Mouse (Mus musculus) lung, adult 10 weeks (tissue): Measurements from ENCODE around the gene Arfip2. TPM values are rescaled to one million over a fixed set of nuclear protein-coding genes. Genes with fewer than 3 reads are reported as not detected.

Source experiments
- polyA plus RNA-seq: library from polyadenylated mRNA; stranded (reverse); fragments of 350-450 nt; fragmentation: Illumina TruSeq; extraction: RNeasy Lipid Tissue Mini Kit (QIAGEN cat#74804); gene quantifications from one replicate; pipeline ENCODE4 v1.2.3, GENCODE M21; 2014; ENCODE audit warnings: low read depth, low replicate concordance; ENCODE audit not compliant: insufficient read depth

Gene Arfip2
- 29.0 TPM for polyA plus RNA-seq

DNA sequence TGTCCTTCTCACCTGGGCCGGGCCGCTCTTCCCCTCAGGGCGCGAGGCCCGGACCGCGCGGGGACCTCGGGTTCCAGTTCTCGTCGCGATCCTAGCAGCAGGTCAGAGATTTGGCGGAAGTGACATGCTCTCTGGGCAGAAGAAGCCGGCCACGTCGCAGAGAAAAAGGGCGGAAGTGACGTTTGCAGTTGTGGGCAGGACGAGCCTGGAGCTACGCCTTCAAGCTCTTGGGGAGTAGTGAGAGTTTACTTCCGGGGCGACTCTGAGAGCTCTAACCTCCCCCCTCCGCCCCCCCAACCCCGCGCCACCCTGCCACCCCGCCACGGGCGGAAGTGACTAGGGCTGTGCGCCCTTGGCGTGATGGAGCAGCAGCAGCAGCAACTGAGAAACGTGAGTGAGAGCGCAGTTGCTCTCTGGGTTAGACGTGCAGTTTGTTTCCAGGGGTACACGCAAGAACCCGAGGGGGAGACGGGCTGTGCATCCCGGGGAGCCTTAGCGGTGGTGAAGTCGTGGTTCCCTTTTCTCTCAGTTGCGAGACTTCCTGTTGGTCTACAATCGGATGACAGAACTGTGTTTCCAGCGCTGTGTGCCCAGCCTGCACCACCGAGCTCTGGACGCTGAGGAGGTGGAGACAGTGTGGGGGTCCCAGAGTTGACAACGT is at the start of gene Arfip2, which contains the start of gene Gm45799:
Gene Arfip2 (minus strand): TSS at position 184 of the 661 bp plus-strand sequence.
Gene Gm45799 (plus strand): TSS at position 320 of the 661 bp plus-strand sequence.

DNA sequence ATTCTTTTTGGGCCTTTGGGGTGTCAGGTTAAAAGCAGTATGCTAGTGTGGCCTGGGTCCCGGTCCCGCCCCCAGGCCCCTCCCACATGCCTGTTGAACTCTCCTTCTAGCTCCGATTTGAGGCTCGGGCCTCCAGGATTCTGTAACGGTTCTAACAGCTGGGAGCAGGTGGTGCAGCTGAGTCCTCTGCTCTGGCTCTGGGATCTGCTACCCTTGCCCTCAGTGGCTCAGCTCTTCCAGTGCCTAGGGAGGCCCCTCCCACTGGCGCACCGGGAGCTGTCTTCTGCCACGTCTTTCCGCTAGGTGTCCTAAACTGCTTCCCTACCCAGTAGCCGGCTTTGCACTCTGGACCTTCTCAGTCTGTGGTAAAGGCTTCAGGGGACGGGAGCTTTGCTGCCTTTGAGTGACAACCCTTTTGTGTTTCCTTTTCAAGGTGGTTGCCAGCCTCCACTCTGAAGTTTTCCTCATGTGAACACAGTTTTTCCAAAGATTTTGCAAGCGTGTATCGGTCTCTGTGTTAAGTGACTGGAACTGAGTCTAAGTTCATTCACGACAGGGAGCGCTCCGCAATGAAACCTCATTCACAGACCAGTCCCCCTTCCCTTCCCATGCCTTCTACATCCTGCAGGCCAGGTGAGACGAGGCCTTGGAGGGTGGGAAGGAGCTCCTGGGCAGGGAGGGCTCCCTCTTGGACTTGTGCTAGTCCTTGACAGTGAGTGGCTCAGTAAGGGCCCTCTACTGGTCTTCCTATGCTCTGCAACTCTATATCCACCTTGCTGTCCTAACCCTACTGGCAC is 10.6 kb upstream of the Arfip2 start, which contains the start of gene Dnhd1:
Gene Dnhd1 (plus strand): TSS at position 189 of the 797 bp plus-strand sequence.

DNA sequence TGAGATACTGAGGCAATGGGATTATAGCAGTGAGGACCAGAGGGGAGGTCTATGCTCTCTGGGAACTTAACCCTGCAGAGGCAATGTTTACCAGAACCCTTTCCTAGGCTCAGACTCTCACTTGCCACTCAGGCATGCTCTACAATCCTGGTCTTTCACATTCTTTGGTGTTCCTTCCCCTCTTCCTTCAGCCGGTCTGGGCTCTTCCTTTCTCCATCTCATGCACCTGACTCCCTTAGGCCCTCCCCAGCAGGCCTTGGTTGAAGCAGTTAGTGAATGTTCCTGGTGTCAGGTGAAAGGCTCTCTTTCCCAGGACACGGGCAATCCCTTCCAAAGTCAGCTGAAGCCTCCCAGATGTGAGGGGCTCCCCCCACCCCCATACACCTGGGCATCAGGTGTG is 460 bp downstream of the Arfip2 start, which contains the start of gene Timm10b:
Gene Timm10b (plus strand): TSS at position 301 of the 400 bp plus-strand sequence.

DNA sequence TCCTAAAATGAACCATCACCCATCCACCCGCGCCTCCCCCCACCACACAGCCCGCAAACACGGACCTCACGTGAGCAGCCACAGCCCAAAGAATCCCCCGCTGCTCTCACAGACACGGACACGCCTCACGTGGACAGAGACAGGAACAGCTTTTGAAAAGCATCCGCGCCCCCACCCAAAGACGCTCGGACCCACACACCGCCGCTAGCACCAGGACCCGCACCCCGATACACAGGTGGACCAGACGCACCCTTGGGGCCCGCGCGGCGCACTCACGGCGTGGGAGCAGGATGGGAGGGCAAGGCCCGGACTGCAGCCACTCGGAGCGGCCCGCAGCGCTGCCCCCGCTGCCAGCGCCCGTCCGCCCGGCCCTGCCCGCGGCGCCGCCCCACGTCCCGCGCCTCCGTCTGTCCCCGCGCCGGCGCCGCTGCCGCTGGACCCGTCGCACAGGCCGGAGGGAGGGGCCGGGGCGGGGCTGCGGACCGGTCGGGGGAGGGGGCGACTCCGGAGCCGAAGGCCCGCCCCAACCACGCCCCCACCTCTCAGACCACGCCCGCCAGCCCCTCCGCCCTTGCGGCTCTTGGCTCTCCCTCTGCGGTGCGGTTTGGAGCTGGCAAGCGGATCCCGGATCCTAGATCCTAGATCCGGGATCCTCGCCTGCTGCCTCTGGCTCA is 7.0 kb downstream of the Arfip2 start, which contains the start of gene Trim3:
Gene Trim3 (minus strand): TSS at position 445 of the 674 bp plus-strand sequence.

Other genes with a start within 250 kb of the Arfip2 start
- 12.5 TPM for gene Fam160a2, start 240.4 kb downstream of the Arfip2 start, polyA plus RNA-seq
- gene Cnga4, start 235.8 kb downstream of the Arfip2 start, polyA plus RNA-seq = not detected
- gene Cckbr, start 214.7 kb downstream of the Arfip2 start, polyA plus RNA-seq = not detected
- gene Cavin3, start 158.1 kb downstream of the Arfip2 start, polyA plus RNA-seq = 51.0 TPM
- 50.9 TPM for gene Smpd1, start 86.1 kb downstream of the Arfip2 start, polyA plus RNA-seq
- gene Apbb1, start 58.8 kb downstream of the Arfip2 start, polyA plus RNA-seq = 47.5 TPM
- gene Hpx, start 40.3 kb downstream of the Arfip2 start, polyA plus RNA-seq = 1.7 TPM
- 57.8 TPM for gene Trim3, start 6.8 kb downstream of the Arfip2 start, polyA plus RNA-seq
- 129 TPM for gene Timm10b, start 360 bp downstream of the Arfip2 start, polyA plus RNA-seq
- gene Gm45799, start 136 bp upstream of the Arfip2 start, polyA plus RNA-seq = 16.7 TPM
- gene Dnhd1, start 10.4 kb upstream of the Arfip2 start, polyA plus RNA-seq = 0.89 TPM
- 157 TPM for gene Ilk, start 96.2 kb upstream of the Arfip2 start, polyA plus RNA-seq
- gene Rrp8, start 97.0 kb upstream of the Arfip2 start, polyA plus RNA-seq = 10.1 TPM
- gene Taf10, start 103.9 kb upstream of the Arfip2 start, polyA plus RNA-seq = 159 TPM
- 42.1 TPM for gene Tpp1, start 111.8 kb upstream of the Arfip2 start, polyA plus RNA-seq
- 1.6 TPM for gene Dchs1, start 147.2 kb upstream of the Arfip2 start, polyA plus RNA-seq
- 137 TPM for gene Mrpl17, start 170.7 kb upstream of the Arfip2 start, polyA plus RNA-seq